Mouse (Mus musculus) hindbrain, embryonic 16.5 days (tissue): ENCODE results near the gene Nfatc2. TPM values are rescaled to one million over a fixed set of nuclear protein-coding genes. Genes with fewer than 3 reads are reported as not detected.

Experiments used
- ATAC-seq: fragments of 200-750 bp; cut with Nextera tagmentation; 2 replicates; pipeline ENCODE4 v1.8.0; 2017; ENCODE audit warnings: moderate TSS enrichment, moderate library complexity
- H3K27ac ChIP-seq: fragments of 300-500 bp; sonication (generic); 2 replicates; pipeline ENCODE4 v1.5.1; 2014; ENCODE audit warnings: low read depth, mild to moderate bottlenecking, control low read depth, low read length, moderate library complexity
- H3K27me3 ChIP-seq: fragments of 300-500 bp; sonication (generic); replicated peaks from 2 replicates; pipeline ENCODE4 v1.6.1; 2014; ENCODE audit warnings: low read length; ENCODE audit not compliant: control insufficient read depth, insufficient read depth
- H3K36me3 ChIP-seq: fragments of 300-500 bp; sonication (generic); 2 replicates; pipeline ENCODE4 v1.6.1; 2014; ENCODE audit warnings: mild to moderate bottlenecking, low read length, moderate library complexity, mixed read lengths; ENCODE audit not compliant: control insufficient read depth, insufficient read depth
- H3K4me1 ChIP-seq: fragments of 300-500 bp; sonication (generic); 2 replicates; pipeline ENCODE4 v1.6.1; 2014; ENCODE audit warnings: low read depth, low read length; ENCODE audit not compliant: control insufficient read depth, insufficient read depth
- H3K4me2 ChIP-seq: fragments of 300-500 bp; sonication (generic); 2 replicates; pipeline ENCODE4 v1.6.1; 2014; ENCODE audit warnings: mild to moderate bottlenecking, low read length, control low read depth, moderate library complexity
- H3K4me3 ChIP-seq: fragments of 300-500 bp; sonication (generic); 2 replicates; pipeline ENCODE4 v1.5.1; 2014; ENCODE audit warnings: mild to moderate bottlenecking, low read length, control low read depth, moderate library complexity
- H3K9ac ChIP-seq: fragments of 300-500 bp; sonication (generic); 2 replicates; pipeline ENCODE4 v1.6.1; 2014; ENCODE audit warnings: low read depth, mild to moderate bottlenecking, control low read depth, low read length, moderate library complexity
- H3K9me3 ChIP-seq: fragments of 300-500 bp; sonication (generic); 2 replicates; pipeline ENCODE4 v1.6.1; 2014; ENCODE audit warnings: mild to moderate bottlenecking, low read length, moderate library complexity; ENCODE audit not compliant: control insufficient read depth
- WGBS: fragments of 180-500 bp; shearing (Covaris S2); extraction: QIAGEN DNeasy Blood & Tissue Kit; methylation state at CpG from one replicate; pipeline ENCODE4 v1.1.7; 2014; 5-methylcytosine and 5-hydroxymethylcytosine counted together
- polyA plus RNA-seq: library from polyadenylated mRNA; unstranded; fragments of >200 nt; fragmentation: Nextera tagmentation; extraction: Ambion mirVana; gene quantifications from 2 replicates; pipeline ENCODE4 v1.2.1, GENCODE M21; 2015

The Nfatc2 gene
- polyA plus RNA-seq, 1 experiment from 2014 or later = 6.2 TPM

DNA sequence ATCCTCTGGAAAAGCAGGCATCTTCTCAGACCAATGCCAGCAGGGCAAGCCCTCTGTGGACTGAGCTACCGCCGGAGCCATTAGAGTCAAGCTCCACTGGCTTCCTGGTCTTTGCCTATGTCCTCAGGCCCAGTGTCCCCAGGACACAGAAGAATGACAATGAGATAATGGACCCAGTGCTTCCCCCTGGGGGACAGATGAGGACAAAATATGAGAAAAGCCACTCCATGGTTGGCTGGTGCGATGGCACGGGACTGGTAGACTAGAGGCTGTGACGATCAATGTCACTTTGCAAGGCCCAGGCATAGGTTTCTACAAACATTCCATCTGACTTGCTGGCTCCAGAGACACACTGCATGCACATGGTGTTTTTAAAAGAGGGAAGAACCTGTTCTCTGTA is 8.5 kb downstream of the Nfatc2 start:
- peaks cover 18% of the 10 kb centered on the region for H3K4me1 ChIP-seq
- no peak overlapping the region for H3K27ac ChIP-seq
- no peak overlapping the region for H3K9ac ChIP-seq
- 82% methylated on average over 5 of the region's 5 CpGs for WGBS
- H3K36me3 ChIP-seq = no peaks in the 10 kb centered on the region
- peaks cover 14% of the 10 kb centered on the region for H3K27me3 ChIP-seq
- no peak overlapping the region for H3K4me3 ChIP-seq
- ATAC-seq = no peak
- no peaks in the 10 kb centered on the region for H3K9me3 ChIP-seq
- H3K4me2 ChIP-seq = no peak overlapping the region

DNA sequence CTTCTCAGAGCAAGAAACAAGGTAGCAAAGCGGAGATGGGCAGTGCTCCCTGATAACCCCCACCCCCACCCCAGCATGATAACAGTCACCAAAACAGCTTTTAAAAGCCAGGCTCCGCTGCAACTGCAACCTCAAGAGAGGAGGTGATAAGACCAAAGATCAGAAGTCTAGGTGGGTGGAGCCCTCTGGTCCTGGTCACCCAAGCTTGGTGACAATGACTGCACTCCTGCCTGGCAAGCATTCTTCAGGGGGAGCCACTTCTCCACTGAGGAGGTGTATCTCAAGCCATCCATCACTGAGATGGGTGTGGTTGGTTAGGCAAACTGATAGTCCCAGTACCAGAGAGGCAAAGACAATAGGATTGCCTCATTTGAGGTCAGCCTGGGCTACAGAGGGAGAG is 10.4 kb downstream of the Nfatc2 start:
- Histone ChIP-seq H3K4me2 (no peak overlapping the region), H3K27ac (no peak overlapping the region), H3K36me3 (no peaks in the 10 kb centered on the region), H3K9me3 (no peaks in the 10 kb centered on the region), H3K4me1 (peaks cover 18% of the 10 kb centered on the region), H3K4me3 (no peak overlapping the region), H3K27me3 (peaks cover 12% of the 10 kb centered on the region), H3K9ac (no peak overlapping the region)
- WGBS = 86% methylated on average over 2 of the region's 2 CpGs
- no peak for ATAC-seq

DNA sequence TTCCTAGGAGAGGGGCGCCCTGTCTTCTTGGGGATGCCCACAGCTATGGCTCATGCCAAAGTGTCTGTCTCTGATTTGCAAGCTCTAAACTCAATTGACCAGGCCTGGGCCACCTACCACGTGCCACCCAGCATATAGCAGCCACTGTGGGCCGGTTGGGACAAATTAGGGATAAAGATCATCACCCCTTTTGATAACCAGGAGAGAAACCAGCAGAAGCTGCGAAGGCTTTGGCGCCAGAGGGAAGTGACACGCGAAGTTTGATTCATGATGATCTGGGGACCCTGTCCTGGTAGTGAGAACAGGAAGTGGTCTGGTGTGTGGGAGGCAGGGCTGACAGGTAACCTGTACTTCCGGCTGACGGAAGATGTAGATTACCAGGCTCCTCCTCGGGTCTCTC is 10.9 kb downstream of the Nfatc2 start:
- 0 out of 2 replicates have a peak, but pooled peaks have one; percentile 8 for ATAC-seq
- Histone ChIP-seq H3K4me2 (peak overlapping the region; percentile 54), H3K27me3 (peaks cover 12% of the 10 kb centered on the region), H3K27ac (no peak overlapping the region), H3K4me1 (peaks cover 18% of the 10 kb centered on the region), H3K4me3 (peak overlapping the region; percentile 31), H3K36me3 (no peaks in the 10 kb centered on the region), H3K9me3 (no peaks in the 10 kb centered on the region), H3K9ac (peak overlapping the region; percentile 19; the same call in 1 of the 2 replicates)
- WGBS = 50% methylated on average over 10 of the region's 10 CpGs

DNA sequence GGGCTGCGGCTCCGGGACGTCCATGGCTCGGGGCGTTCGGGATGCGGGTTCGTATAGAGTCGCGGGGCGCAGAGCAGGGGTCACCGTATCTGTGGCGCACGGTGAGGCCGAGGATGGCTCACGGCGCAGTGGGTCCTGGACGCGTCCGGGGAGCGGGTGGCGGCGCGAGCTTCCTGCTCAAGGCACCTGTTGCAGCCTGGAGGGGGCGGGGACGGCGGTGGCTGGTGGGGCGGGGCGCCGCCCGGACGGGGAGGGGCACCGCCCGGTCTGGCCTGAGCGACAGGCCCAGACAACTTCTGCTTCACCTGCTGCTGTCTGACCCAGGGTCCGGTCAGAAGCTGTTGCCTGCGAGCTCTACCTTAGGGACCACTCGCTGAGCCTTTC is 11.3 kb downstream of the Nfatc2 start:
- 0 out of 2 replicates have a peak, but pooled peaks have one; percentile 7 for ATAC-seq
- Histone ChIP-seq H3K4me1 (peaks cover 18% of the 10 kb centered on the region), H3K36me3 (no peaks in the 10 kb centered on the region), H3K9me3 (no peaks in the 10 kb centered on the region), H3K27me3 (peaks cover 12% of the 10 kb centered on the region), H3K27ac (no peak overlapping the region), H3K9ac (peak overlapping the region; percentile 19), H3K4me2 (peak overlapping the region; percentile 54), H3K4me3 (peak overlapping the region; percentile 31)
- 2% methylated on average over 36 of the region's 38 CpGs for WGBS

DNA sequence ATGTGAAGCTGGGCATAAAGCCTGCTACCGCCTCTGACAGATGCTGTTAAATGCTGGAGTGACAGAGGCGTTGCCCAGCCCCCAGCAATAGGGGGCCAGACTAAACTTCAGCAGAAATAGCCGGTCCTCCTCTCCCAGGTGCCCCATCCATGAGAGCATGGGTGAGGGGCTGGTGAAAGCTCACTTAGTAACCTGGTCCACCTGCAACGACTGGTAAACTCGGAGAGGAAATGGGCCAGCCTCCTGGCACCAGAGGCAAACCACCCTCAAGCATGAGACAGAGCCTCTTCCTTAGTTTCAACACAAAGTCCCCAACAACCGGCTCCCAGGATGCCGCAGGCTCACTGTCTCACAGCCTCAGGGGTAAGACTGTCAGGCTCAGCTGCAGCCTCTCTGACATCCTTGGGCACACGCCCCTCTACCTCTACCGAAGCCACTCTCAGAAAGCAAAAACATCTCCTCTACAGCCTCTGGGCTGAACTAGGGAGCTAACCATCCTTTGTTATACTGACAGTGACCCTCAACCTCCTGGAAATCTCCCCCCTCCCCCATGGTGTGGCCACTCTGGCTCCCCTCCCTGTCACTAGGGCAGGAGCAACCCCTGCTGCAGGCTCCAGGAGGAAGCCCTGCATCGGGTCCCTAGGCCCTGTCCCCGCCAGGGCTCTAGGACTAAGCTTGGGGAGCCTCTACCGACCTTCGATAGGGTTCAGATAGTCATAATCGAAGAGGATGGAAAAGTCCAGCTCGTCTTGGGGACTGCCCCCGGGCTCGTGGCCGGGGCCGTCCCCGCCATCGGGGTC is 11.9 kb downstream of the Nfatc2 start:
- H3K4me3 ChIP-seq = peak overlapping the region; percentile 31
- peak overlapping the region; percentile 19 for H3K9ac ChIP-seq
- 6% methylated on average over 20 of the region's 21 CpGs for WGBS
- H3K9me3 ChIP-seq = no peaks in the 10 kb centered on the region
- no peaks in the 10 kb centered on the region for H3K36me3 ChIP-seq
- peak overlapping the region; percentile 54 for H3K4me2 ChIP-seq
- peak; percentile 44; the same call in 1 of the 2 replicates for ATAC-seq
- peaks cover 12% of the 10 kb centered on the region for H3K27me3 ChIP-seq
- H3K4me1 ChIP-seq = peaks cover 21% of the 10 kb centered on the region
- no peak overlapping the region; the same call in 1 of the 2 replicates for H3K27ac ChIP-seq

DNA sequence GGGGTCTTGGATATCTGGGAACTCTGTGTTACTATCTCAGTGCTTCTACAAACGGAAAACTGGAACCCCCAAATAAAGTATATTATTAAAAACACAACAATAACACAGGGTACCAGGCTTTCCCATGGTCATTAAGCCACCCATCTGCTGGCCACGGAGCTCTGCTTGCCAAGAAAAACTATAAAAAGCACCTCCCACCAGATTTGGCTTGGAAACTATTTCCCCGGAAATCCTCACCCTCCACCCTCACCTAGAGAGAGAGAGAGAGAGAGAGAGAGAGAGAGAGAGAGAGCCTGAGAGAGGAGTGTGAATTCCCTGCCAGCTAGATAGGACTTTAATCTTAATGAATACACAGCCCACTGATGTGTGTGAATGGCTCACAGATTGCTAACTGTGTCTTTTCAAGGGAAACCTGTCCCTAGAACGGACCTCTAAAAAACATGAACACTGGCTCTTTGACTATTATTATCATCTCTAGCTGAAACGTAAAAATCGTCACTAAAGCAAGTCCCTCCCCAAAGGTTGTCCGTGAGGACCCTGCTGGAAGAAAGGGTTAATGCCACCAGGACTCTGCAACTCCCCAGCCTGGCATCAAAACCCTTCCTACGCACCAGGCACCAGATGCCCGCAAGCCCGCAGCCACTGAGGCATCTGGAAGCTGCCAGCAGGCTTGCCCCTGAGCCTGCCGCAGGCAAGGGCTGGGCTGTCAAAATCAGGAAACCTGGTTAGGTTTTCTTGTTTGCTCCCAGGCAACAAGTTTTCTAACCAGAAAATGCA is 12.7 kb downstream of the Nfatc2 start:
- no peaks in the 10 kb centered on the region for H3K9me3 ChIP-seq
- no peak overlapping the region for H3K27ac ChIP-seq
- H3K27me3 ChIP-seq = peaks cover 12% of the 10 kb centered on the region
- H3K4me3 ChIP-seq = no peak overlapping the region
- ATAC-seq = peak; percentile 51; the same call in 1 of the 2 replicates
- H3K36me3 ChIP-seq = no peaks in the 10 kb centered on the region
- WGBS = 29% methylated on average over 11 of the region's 11 CpGs
- peaks cover 24% of the 10 kb centered on the region for H3K4me1 ChIP-seq
- no peak overlapping the region for H3K9ac ChIP-seq
- peak overlapping the region; percentile 54 for H3K4me2 ChIP-seq

DNA sequence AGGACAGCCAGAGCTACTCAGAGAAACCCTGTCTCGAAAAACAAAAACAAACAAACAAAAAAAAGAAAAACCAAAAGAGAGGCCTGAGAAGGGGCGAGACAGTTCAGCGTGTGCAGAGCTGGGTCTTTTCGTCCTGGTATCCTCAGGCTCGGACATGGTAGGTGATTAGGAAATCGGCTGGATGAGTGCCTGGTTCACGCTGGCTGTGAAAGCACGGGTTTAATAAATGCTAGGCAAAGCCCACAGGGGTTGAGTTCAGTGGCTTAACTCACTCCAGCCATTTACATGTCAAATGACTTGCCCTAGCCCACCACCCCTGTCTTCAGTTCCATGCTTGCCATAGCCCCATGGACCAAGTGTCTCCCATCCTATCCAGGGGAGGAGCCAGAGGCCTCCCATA is 14.3 kb downstream of the Nfatc2 start:
- H3K27ac ChIP-seq = no peak overlapping the region
- no peaks in the 10 kb centered on the region for H3K36me3 ChIP-seq
- WGBS = 57% methylated on average over 8 of the region's 8 CpGs
- no peaks in the 10 kb centered on the region for H3K9me3 ChIP-seq
- H3K9ac ChIP-seq = no peak overlapping the region
- peaks cover 12% of the 10 kb centered on the region for H3K27me3 ChIP-seq
- H3K4me2 ChIP-seq = no peak overlapping the region
- no peak overlapping the region for H3K4me3 ChIP-seq
- peaks cover 24% of the 10 kb centered on the region for H3K4me1 ChIP-seq
- ATAC-seq = no peak

DNA sequence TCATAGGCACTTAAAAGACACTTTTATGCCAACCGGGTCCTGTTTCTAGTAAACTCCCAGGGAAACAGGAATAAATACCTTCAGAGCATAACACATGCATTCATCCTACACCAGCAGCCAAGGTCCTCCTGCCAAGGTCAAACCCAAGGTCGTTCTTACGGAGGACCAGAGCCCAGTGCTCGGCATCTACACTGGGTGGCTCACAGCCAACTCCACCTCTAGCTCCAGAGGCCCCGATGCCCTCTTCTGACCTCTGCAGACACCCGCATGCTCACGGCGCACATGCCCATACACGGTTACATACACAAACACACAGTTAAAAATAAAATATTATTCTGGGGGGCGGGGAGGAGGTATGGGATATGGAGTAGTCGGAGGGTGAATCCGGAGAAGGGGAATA is 14.9 kb downstream of the Nfatc2 start:
- Histone ChIP-seq H3K4me1 (peaks cover 24% of the 10 kb centered on the region), H3K9ac (no peak overlapping the region), H3K4me3 (no peak overlapping the region), H3K36me3 (no peaks in the 10 kb centered on the region), H3K4me2 (no peak overlapping the region), H3K27ac (no peak overlapping the region), H3K27me3 (peaks cover 10% of the 10 kb centered on the region), H3K9me3 (no peaks in the 10 kb centered on the region)
- 81% methylated on average over 12 of the region's 12 CpGs for WGBS
- ATAC-seq = no peak

DNA sequence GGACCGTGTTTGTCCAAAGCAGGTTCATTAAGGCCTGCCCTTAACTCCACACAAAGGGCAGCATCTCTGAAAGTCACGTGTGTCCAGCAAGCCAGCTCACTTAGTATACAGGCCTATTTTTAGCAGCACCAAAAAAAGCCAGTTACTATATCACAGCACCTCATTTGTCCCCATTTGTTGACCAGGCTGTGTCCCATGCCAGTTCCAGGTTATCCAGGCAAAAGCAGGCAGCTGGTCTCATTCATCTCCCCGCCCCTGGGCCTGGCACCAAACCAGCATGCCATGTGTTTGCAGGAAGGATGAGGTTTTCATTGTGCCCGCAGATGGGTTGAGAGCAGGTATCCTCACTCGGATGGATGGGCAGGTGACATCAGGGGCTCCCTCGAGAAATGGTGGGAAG is 16.6 kb downstream of the Nfatc2 start:
- no peaks in the 10 kb centered on the region for H3K9me3 ChIP-seq
- H3K27me3 ChIP-seq = peaks cover 5% of the 10 kb centered on the region; the same call in 1 of the 2 replicates
- no peak for ATAC-seq
- H3K27ac ChIP-seq = 0 out of 2 replicates have a peak overlapping the region, but pooled peaks have one; percentile 20
- no peak overlapping the region for H3K4me3 ChIP-seq
- H3K36me3 ChIP-seq = no peaks in the 10 kb centered on the region
- H3K4me2 ChIP-seq = no peak overlapping the region
- H3K9ac ChIP-seq = no peak overlapping the region
- WGBS = 61% methylated on average over 6 of the region's 6 CpGs
- H3K4me1 ChIP-seq = peaks cover 20% of the 10 kb centered on the region
